Mouse (Mus musculus) hindbrain, embryonic 10.5 days (tissue): ENCODE results near the gene Lrrc3c. TPM values are rescaled to one million over a fixed set of nuclear protein-coding genes. Genes with fewer than 3 reads are reported as not detected.
A peak's percentile ranks its signal among the peaks of the same experiment; 100 is the strongest.
"Not testable (repeated sequence)": the region's sequence is repeated elsewhere in the genome, so short reads cannot be mapped to it uniquely, and the experiment has no call there.

Experiments
- DNase-seq: peaks from one replicate; pipeline ENCODE4 v3.0.0-alpha.2; 2017; ENCODE audit warnings: low spot score
- H3K27ac ChIP-seq: fragments of 300-500 bp; sonication (generic); 2 replicates; pipeline ENCODE4 v1.5.1; 2016; ENCODE audit warnings: mild to moderate bottlenecking, moderate library complexity
- H3K27me3 ChIP-seq: fragments of 300-500 bp; sonication (generic); 2 replicates; pipeline ENCODE4 v1.6.1; 2016; ENCODE audit warnings: mild to moderate bottlenecking; ENCODE audit not compliant: poor library complexity, insufficient read depth, severe bottlenecking
- H3K36me3 ChIP-seq: fragments of 300-500 bp; sonication (generic); 2 replicates; pipeline ENCODE4 v1.6.1; 2016; ENCODE audit warnings: mild to moderate bottlenecking, moderate library complexity
- H3K4me1 ChIP-seq: fragments of 300-500 bp; sonication (generic); replicated peaks from 2 replicates; pipeline ENCODE4 v1.6.1; 2016; ENCODE audit warnings: mild to moderate bottlenecking
- H3K4me3 ChIP-seq: fragments of 300-500 bp; sonication (generic); 2 replicates; pipeline ENCODE4 v1.5.1; 2016; ENCODE audit warnings: mild to moderate bottlenecking, moderate library complexity
- H3K9me3 ChIP-seq: fragments of 300-500 bp; sonication (generic); 2 replicates; pipeline ENCODE4 v1.6.1; 2016; ENCODE audit warnings: mild to moderate bottlenecking, moderate library complexity
- WGBS: fragments of 180-500 bp; shearing (Covaris S2); methylation state at CpG from one replicate; pipeline ENCODE4 v1.1.7; 2016; 5-methylcytosine and 5-hydroxymethylcytosine counted together
- polyA plus RNA-seq: library from polyadenylated mRNA; unstranded; fragments of >200 nt; fragmentation: Nextera tagmentation; extraction: Ambion mirVana; gene quantifications from 2 replicates; pipeline ENCODE4 v1.2.1, GENCODE M21; 2016

Gene Lrrc3c
- polyA plus RNA-seq, 1 experiment from 2014 or later = not detected

GRCm38 (mm10) chr11:98604911-98605310 lies 6.8 kb downstream of the Lrrc3c start:
- not testable (repeated sequence) for H3K36me3 ChIP-seq, H3K27ac ChIP-seq
- 71% methylated on average over 6 of the region's 6 CpGs for WGBS

GRCm38 (mm10) chr11:98606763-98607162 lies 8.7 kb downstream of the Lrrc3c start:
- no peak for DNase-seq
- peaks cover 9% of the 10 kb centered on the region for H3K4me1 ChIP-seq
- no peaks in the 10 kb centered on the region for H3K9me3 ChIP-seq
- 12% methylated on average over 3 of the region's 3 CpGs for WGBS
- no peak overlapping the region for H3K4me3 ChIP-seq
- no peak overlapping the region for H3K27ac ChIP-seq
- peaks cover 5% of the 10 kb centered on the region; the same call in 1 of the 2 replicates for H3K27me3 ChIP-seq
- no peaks in the 10 kb centered on the region for H3K36me3 ChIP-seq

More at GRCm38 (mm10) chr11:98604911-98605310, 6.8 kb downstream of the Lrrc3c start:
- not testable (repeated sequence) for H3K4me3 ChIP-seq, DNase-seq, H3K9me3 ChIP-seq
- H3K27me3 ChIP-seq = peaks cover 23% of the 10 kb centered on the region
- H3K4me1 ChIP-seq = peaks cover 11% of the 10 kb centered on the region

- DNase-seq = no peak
- no peaks in the 10 kb centered on the region for H3K36me3 ChIP-seq
- no peak overlapping the region for H3K4me3 ChIP-seq
- H3K27me3 ChIP-seq = no peaks in the 10 kb centered on the region
- H3K27ac ChIP-seq = no peak overlapping the region
- no peaks in the 10 kb centered on the region for H3K4me1 ChIP-seq
- H3K9me3 ChIP-seq = peaks cover 12% of the 10 kb centered on the region
- 94% methylated on average over 13 of the region's 13 CpGs for WGBS
Measured at GRCm38 (mm10) chr11:98620791-98621190, 22.7 kb downstream of the Lrrc3c start.

- H3K27me3 ChIP-seq, DNase-seq, H3K27ac ChIP-seq, H3K4me1 ChIP-seq, H3K4me3 ChIP-seq, H3K36me3 ChIP-seq: not testable (repeated sequence)
- WGBS = 80% methylated on average over 6 of the region's 6 CpGs
- peaks cover 12% of the 10 kb centered on the region for H3K9me3 ChIP-seq
Measured at GRCm38 (mm10) chr11:98623981-98624380, 25.9 kb downstream of the Lrrc3c start.

GRCm38 (mm10) chr11:98624381-98624780 lies 26.3 kb downstream of the Lrrc3c start:
- not testable (repeated sequence) for H3K4me1 ChIP-seq, H3K27ac ChIP-seq, H3K4me3 ChIP-seq, H3K27me3 ChIP-seq, DNase-seq, H3K36me3 ChIP-seq
- 88% methylated on average over 2 of the region's 2 CpGs for WGBS
- H3K9me3 ChIP-seq = peaks cover 12% of the 10 kb centered on the region

- Histone ChIP-seq H3K36me3 (no peaks in the 10 kb centered on the region), H3K4me3 (no peak within 1 kb of the TSS), H3K27me3 (no peaks in the 10 kb centered on the region), H3K27ac (no peak within 1 kb of the TSS), H3K4me1 (no peaks in the 10 kb centered on the region), H3K9me3 (peaks cover 7% of the 10 kb centered on the region)
- DNase-seq = no peak
- 90% methylated on average over 10 of the region's 10 CpGs for WGBS
Measured at GRCm38 (mm10) chr11:98625611-98626410, 27.7 kb downstream of the Lrrc3c start, which contains the start of the genes Gm12355 and Gsdma3. TSS of gene Gm12355 (minus strand) at chr11:98625661. TSS of gene Gsdma3 (plus strand) at chr11:98626360.

GRCm38 (mm10) chr11:98628706-98629105 lies 30.6 kb downstream of the Lrrc3c start:
- no peak for DNase-seq
- Histone ChIP-seq H3K27me3 (no peaks in the 10 kb centered on the region), H3K36me3 (no peaks in the 10 kb centered on the region), H3K4me1 (no peaks in the 10 kb centered on the region), H3K9me3 (no peaks in the 10 kb centered on the region), H3K27ac (no peak overlapping the region), H3K4me3 (no peak overlapping the region)
- 91% methylated on average over 3 of the region's 3 CpGs for WGBS

- Histone ChIP-seq H3K27ac (no peak overlapping the region), H3K27me3 (no peaks in the 10 kb centered on the region), H3K4me1 (no peaks in the 10 kb centered on the region), H3K4me3 (no peak overlapping the region), H3K36me3 (no peaks in the 10 kb centered on the region), H3K9me3 (no peaks in the 10 kb centered on the region)
- WGBS = 88% methylated on average over 5 of the region's 5 CpGs
- DNase-seq = no peak
Measured at GRCm38 (mm10) chr11:98630646-98631045, 32.6 kb downstream of the Lrrc3c start.

- H3K4me1 ChIP-seq, H3K27ac ChIP-seq, H3K36me3 ChIP-seq, H3K27me3 ChIP-seq, H3K4me3 ChIP-seq, H3K9me3 ChIP-seq: not testable (repeated sequence)
- 37% methylated on average over 10 of the region's 10 CpGs for WGBS
- peak; percentile 8 for DNase-seq
Measured at GRCm38 (mm10) chr11:98635312-98635970, 37.4 kb downstream of the Lrrc3c start.

GRCm38 (mm10) chr11:98637501-98637900 lies 39.4 kb downstream of the Lrrc3c start:
- WGBS = 71% methylated on average over 1 of the region's 1 CpGs
- H3K36me3 ChIP-seq = no peaks in the 10 kb centered on the region

GRCm38 (mm10) chr11:98640091-98640490 lies 42.0 kb downstream of the Lrrc3c start:
- H3K27ac ChIP-seq = no peak overlapping the region
- no peaks in the 10 kb centered on the region for H3K9me3 ChIP-seq
- no peak overlapping the region for H3K4me3 ChIP-seq
- H3K36me3 ChIP-seq = no peaks in the 10 kb centered on the region
- WGBS = 73% methylated on average over 5 of the region's 5 CpGs
- no peaks in the 10 kb centered on the region for H3K27me3 ChIP-seq
- DNase-seq = no peak
- H3K4me1 ChIP-seq = no peaks in the 10 kb centered on the region

More at GRCm38 (mm10) chr11:98637501-98637900, 39.4 kb downstream of the Lrrc3c start:
- no peak for DNase-seq
- no peaks in the 10 kb centered on the region for H3K4me1 ChIP-seq
- H3K27ac ChIP-seq = no peak overlapping the region
- H3K9me3 ChIP-seq = no peaks in the 10 kb centered on the region
- no peaks in the 10 kb centered on the region for H3K27me3 ChIP-seq
- no peak overlapping the region for H3K4me3 ChIP-seq

GRCm38 (mm10) chr11:98644757-98645156 lies 46.7 kb downstream of the Lrrc3c start:
- 78% methylated on average over 3 of the region's 3 CpGs for WGBS

GRCm38 (mm10) chr11:98645946-98646345 lies 47.9 kb downstream of the Lrrc3c start:
- no peaks in the 10 kb centered on the region for H3K9me3 ChIP-seq
- H3K4me1 ChIP-seq = no peaks in the 10 kb centered on the region
- no peaks in the 10 kb centered on the region for H3K36me3 ChIP-seq
- H3K27me3 ChIP-seq = peaks cover 3% of the 10 kb centered on the region; the same call in 1 of the 2 replicates
- H3K27ac ChIP-seq = no peak overlapping the region
- 80% methylated on average over 2 of the region's 2 CpGs for WGBS
- no peak for DNase-seq
- no peak overlapping the region for H3K4me3 ChIP-seq

More at GRCm38 (mm10) chr11:98644757-98645156, 46.7 kb downstream of the Lrrc3c start:
- no peak for DNase-seq
- Histone ChIP-seq H3K27me3 (no peaks in the 10 kb centered on the region; the same call in 1 of the 2 replicates), H3K36me3 (no peaks in the 10 kb centered on the region), H3K9me3 (no peaks in the 10 kb centered on the region), H3K27ac (no peak overlapping the region), H3K4me3 (no peak overlapping the region), H3K4me1 (no peaks in the 10 kb centered on the region)
